Mouse (Mus musculus) lung, adult 2 months (tissue): Measurements from ENCODE around the gene Hbq1b.

Experiments used
- CTCF ChIP-seq: fragments of 200-500 bp; IDR thresholded peaks from 2 replicates; pipeline ENCODE4 v1.5.1; 2011; ENCODE audit warnings: mild to moderate bottlenecking, low read length, control low read depth; ENCODE audit not compliant: insufficient read depth
- POLR2A ChIP-seq: fragments of 200-500 bp; IDR thresholded peaks from 2 replicates; pipeline ENCODE4 v1.6.1; 2011; ENCODE audit warnings: low read depth, mild to moderate bottlenecking, control low read depth, low read length, borderline replicate concordance; ENCODE audit errors: extremely low read depth

DNA sequence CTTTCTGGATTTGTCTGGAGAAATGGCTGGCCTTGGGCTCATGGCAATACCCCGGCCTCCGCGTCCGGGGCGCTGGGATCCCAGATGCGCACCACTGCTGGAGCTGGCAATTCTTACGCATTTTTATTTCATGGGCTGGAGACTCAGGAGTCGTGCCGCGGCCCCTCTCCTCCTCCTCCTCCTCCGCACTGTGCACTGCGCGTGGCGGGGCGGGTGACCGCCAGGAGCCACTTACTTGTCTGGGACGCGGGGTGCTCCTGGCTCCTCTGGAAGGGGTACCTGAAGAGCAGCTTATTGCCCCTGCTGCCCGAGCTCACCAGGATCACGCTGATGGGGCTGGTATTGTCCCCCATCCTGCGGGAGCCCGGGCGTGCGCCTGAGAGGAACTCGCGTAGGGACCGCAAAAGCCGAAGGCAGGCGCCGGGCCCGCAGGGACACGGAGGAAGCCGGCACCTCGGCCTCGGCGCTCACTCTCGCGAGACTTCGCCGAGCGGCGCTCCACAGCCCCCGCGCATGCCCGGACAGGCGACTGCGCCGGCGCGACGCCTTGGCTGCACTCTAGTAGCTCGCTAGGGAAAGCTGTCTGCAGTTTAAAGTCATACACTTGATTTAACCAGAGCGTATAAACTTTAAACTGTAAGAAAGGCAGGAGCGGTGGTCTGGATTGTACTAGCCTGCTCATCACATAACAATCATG is 19.4 kb upstream of the Hbq1b start, which contains the start of gene Nprl3:
- TF ChIP-seq CTCF (no peak), POLR2A (peak; percentile 83)
